Mouse (Mus musculus): ENCODE measurements around the gene 4930442H23Rik. TPM values are rescaled to one million over a fixed set of nuclear protein-coding genes. Genes with fewer than 3 reads are reported as not detected.
"Not testable (repeated sequence)": the region's sequence is repeated elsewhere in the genome, so short reads cannot be mapped to it uniquely, and the experiment has no call there.

The 4930442H23Rik gene
- total RNA-seq (2015) (not detected in 2 replicates), total RNA-seq (2017) (not detected in 2 replicates)

DNA sequence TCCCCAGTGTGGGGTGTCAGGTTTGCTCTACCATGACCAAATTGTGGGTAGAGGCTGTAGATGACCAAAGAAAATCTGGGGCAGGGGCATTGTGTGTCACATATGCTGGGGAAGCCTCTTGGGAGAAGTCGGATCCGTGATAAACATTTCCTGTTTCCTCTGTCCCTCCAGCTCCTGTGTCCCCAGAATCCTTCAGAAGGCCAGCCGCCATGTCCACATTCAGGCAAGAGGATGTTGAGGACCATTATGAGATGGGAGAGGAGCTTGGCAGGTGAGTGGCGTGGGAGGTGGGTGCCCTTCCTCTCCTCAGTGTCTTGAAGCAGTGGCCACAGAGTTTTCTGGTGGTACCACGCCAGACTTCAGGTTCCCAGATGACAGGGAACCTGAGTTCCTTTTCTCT, at the start of gene 4930442H23Rik:
TSS of gene 4930442H23Rik (minus strand) at position 45 of the 400 bp plus-strand sequence.
- ATAC-seq (replicated peaks; ENCODE audit: poor library complexity) = no peak

DNA sequence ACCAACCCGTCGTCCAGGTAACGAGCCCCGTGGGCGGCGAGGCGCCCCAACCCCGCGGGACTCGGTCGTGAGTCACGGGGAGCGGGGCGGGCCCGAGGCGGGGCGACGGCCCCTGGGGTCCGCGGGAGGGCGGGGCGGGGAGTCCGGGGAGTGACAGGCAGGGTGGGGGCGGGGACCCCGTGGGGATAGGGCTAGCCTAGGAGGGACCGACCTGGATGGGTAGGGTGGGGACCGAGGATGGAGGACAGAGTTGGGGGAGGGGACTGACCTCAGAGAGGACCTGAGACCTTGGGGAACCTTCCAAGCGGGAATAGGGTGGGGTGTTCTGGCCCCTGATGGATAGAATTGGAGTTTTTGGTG, 49.6 kb upstream of the 4930442H23Rik start:
- ATAC-seq (replicated peaks; ENCODE audit: poor library complexity) = no peak

GRCm38 (mm10) chr10:81232580-81233225, 49.1 kb upstream of the 4930442H23Rik start, which contains the start of gene Zfr2:
Zfr2 (plus strand) TSS chr10:81233155.
- ATAC-seq (replicated peaks; ENCODE audit: poor library complexity) = peak; percentile 97

DNA sequence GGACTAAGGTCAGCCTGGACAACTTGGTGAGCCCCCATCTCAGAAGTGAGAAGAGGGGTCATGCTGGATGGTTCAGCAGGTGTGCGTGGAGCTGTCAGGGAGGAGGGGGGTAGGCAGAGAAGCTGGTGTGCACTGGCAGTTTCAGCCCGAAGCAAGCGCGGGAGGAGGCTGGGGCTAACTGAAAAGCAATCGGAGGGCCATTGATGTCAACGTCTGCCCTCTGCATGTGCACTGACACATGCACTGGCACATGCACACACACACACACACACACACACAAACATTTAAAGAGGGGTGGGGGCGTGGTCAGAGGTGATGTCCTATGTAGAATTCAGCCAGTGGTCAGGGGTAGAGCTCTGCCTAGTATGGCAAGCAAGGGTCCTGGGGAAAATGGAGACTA, 47.8 kb upstream of the 4930442H23Rik start:
- no peak for ATAC-seq (replicated peaks; ENCODE audit: poor library complexity)

GRCm38 (mm10) chr10:81230438-81231332, 47.0 kb upstream of the 4930442H23Rik start, which contains the start of gene Atcay:
Atcay (minus strand) TSS chr10:81230833.
- peak; percentile 29; the same call in 1 of the 2 replicates for ATAC-seq (replicated peaks; ENCODE audit: poor library complexity)

- no peak for ATAC-seq (replicated peaks; ENCODE audit: poor library complexity)
Measured at GRCm38 (mm10) chr10:81229735-81230437, 46.2 kb upstream of the 4930442H23Rik start.

- ATAC-seq (replicated peaks; ENCODE audit: poor library complexity) = not testable (repeated sequence)
Measured at GRCm38 (mm10) chr10:81223731-81224130, 40.1 kb upstream of the 4930442H23Rik start.

GRCm38 (mm10) chr10:81221402-81222015, 37.9 kb upstream of the 4930442H23Rik start:
- ATAC-seq (replicated peaks; ENCODE audit: poor library complexity) = peak; percentile 66

DNA sequence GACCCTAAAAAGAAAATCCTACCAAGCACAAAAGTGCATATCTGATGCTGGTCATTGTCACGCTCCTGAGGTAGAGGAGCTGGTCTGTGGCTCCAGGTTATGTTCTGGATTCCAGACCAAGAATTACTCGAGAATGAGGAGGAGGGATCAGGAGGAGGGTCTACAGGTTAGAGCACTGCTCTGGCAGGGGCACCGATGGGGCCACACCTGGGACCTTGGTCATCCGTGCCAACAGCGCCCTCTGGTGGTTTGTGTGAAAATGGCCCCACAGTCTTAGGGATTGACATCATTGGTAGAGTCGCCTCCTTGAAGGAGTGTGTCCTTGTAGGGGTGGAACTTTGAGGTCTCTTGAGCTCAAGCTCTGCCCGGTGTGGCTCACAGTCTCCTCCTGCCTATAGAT, 34.3 kb upstream of the 4930442H23Rik start:
- ATAC-seq (replicated peaks; ENCODE audit: poor library complexity) = peak; percentile 88

DNA sequence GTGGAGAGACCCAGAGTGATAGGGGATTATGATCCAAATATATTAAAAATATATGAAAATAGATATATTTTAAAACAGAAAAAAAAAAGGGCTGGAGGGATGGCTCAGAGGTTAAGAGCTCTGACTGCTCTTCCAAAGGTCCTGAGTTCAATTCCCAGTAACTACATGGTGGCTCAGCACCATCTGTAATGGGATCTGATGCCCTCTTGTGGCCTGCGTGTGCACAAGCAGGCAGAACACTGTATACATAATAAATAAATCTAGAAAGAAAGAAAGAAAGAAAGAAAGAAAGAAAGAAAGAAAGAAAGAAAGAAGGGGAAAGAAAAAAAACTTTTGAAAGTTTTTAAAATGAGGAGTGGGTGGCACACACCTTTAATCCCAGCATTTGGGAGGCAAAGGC, 33.6 kb upstream of the 4930442H23Rik start:
- ATAC-seq (replicated peaks; ENCODE audit: poor library complexity) = peak; percentile 45; the same call in 1 of the 2 replicates

GRCm38 (mm10) chr10:81216810-81217209, 33.2 kb upstream of the 4930442H23Rik start:
- ATAC-seq (replicated peaks; ENCODE audit: poor library complexity) = no peak

DNA sequence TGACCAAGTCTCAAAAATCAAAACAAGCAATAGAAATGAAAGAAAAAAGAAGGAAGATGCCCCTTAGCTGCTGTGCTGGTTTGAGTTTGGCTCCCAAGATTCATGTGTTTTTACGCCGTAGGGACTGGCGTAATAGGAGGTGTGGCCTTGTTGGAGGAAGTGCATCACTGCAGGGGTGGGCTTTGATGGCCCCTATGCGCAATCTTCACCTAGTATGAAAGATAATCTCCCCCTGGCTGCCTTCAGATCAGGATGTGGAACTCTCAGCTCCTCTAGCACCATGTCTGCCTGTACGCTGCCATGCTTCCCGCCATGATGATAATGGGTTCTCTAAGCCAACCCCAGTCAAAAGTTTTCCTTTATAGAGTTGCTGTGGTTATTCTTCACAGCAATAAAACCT, 32.6 kb upstream of the 4930442H23Rik start:
- ATAC-seq (replicated peaks; ENCODE audit: poor library complexity) = 0 out of 2 replicates have a peak, but pooled peaks have one; percentile 24

DNA sequence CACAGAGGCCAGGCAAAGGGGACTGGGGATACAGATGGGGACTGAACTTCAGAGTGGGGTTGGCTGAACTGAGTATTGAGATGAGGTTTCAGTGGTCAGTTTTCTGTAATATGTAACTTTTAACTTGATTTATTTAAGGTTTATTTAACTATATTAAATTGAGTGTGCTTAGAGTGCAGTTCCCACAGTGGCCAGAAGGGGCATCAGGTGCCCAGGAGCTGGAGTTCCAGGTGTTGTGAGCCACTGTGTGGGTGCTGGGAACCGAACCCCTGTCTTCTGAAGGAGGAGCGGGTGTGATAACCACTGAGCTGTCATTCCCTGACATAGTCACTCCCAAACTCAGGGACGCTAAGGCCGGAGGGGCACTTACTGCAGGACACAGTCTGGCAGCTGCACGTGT, 26.5 kb upstream of the 4930442H23Rik start:
- no peak for ATAC-seq (replicated peaks; ENCODE audit: poor library complexity)

GRCm38 (mm10) chr10:81204137-81204536, 20.5 kb upstream of the 4930442H23Rik start:
- no peak for ATAC-seq (replicated peaks; ENCODE audit: poor library complexity)

DNA sequence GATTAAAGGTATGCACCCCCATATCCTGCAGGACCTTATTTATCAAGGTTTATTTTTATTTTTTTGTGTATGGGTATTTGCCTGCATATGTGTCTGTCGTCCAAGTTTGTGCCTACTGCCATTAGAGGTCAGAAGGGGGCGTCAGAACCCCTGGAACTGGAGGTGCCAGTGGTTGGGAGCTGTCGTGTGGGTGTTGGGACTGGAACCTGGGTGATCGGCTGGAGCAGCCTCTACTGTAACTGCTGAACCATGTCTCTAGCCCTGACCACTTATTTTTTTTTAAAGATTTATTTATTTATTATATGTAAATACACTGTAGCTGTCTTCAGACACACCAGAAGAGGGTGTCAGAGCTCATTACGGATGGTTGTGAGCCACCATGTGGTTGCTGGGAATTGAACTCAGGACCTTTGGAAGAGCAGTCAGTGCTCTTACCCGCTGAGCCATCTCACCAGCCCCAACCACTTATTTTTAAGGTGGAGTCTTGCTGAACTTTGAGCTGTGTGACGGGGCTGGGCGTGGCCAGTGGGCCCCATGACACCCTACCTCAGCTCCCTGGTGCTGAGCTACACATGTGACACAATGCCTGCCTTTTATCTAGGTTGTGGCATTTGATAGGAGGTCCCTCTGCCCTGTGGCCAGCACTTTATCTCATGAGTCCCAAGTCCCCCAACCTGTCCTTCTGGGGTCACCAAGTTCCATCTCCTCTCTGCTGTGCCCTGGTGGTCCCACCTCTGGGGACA, 19.5 kb upstream of the 4930442H23Rik start:
- ATAC-seq (replicated peaks; ENCODE audit: poor library complexity) = peak; percentile 92

DNA sequence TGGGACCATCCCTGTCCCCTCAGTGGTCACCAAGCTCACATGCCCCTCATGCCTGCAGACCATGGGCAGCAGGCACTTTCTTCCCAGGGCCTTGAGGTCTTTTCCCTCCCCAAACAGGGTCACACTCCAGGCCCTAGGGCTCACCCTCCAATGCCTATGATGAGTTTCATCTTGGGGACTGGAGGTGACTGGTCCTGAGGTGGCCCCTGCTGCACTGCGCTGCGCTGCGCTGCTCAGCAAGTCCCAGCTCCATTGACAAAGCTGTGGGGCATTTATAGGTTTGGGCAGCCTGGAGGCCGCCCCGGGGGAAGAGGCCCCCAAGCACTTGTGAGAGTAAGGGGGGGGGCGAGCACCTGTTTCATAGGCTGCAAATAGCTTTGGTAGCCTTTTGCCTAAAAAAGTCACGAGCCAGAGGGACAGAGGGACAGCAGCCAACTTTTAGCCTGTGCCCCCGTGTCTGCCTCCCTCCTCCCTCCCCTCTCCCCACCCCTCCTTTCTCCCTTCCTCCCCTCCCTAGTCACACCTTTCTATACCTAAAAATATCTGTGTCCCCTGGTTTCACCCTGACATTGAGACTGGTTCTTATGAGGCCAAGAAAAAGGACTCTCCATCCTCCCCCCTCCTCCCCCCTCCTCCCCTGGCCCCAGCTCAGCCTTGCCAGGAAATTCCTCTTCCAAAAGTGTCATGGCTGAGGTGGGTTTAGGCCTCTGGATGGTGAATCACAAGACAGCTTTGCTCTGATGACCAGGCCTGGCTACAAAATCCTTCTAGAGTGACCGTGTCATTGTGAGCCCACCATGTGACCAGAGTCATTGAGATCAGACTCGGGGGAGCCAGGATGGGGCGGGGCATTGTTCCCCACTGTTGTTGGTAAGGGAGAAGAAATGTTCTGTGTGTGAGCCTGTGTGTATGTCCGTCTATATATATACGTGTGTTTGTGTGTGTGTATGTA, 18.4 kb upstream of the 4930442H23Rik start, which contains the start of gene Nmrk2:
TSS of gene Nmrk2 (minus strand) at position 245 of the 952 bp plus-strand sequence.
- ATAC-seq (replicated peaks; ENCODE audit: poor library complexity) = no peak

DNA sequence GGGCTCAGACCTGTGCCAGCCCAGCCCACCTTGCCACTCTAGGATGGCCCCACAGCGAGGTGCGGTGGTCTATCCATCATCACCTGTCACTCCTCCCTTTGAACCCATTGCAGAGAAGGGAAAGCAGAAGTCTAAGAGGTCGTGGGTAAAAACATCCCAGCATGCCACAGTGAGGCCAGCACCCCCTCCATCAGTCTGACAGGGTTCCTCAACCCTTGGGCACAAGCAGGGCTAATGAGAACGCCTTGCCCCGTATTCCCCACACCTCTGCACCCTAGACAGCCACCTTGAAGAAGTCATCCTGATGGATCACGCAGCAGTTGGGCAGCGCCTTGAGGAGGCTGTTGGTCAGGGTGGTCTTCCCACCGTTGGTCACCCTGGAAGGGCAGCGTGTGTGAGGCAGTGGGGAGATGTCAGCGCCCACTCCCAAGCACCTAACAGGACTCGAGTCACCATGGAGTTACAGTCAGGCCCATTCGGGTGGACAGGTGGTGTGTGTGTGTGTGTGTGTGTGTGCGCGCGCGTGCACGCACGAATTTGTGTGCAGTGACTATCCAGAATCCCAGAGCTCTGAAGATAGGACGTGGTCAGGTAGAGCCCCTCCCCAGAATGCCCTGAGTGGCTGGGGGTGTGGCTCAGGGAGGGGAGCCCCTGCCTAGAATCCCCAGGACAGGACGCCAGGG, 17.1 kb upstream of the 4930442H23Rik start:
- no peak for ATAC-seq (replicated peaks; ENCODE audit: poor library complexity)

- no peak for ATAC-seq (replicated peaks; ENCODE audit: poor library complexity)
Measured at GRCm38 (mm10) chr10:81200141-81200540, 16.5 kb upstream of the 4930442H23Rik start.
